In genomic region chr11:36351341-36351740, GRCm38 (mm10) we compare ENCODE assay signal across 17 mouse cellular contexts.
"Had no signal": no experiment of that assay in that cellular context is flagged by ENCODE, and none has a peak within 500 bp of the region (broad histone marks: within the 10 kb centered on the region; RNA-seq: fewer than 3 reads in every experiment).

No protein-coding gene starts in this region.

- H3K27ac ChIP-seq: midbrain, embryonic 10.5 days; midbrain, embryonic 13.5 days; neural tube, embryonic 13.5 days; neural tube, embryonic 15.5 days had no signal

- H3K27me3 ChIP-seq: midbrain, embryonic 13.5 days; neural tube, embryonic 13.5 days; neural tube, embryonic 15.5 days had no signal

- H3K4me2 ChIP-seq: lung, embryonic 14.5 days; midbrain, embryonic 13.5 days; neural tube, embryonic 13.5 days; neural tube, embryonic 15.5 days had no signal

- H3K36me3 ChIP-seq: midbrain, embryonic 10.5 days; midbrain, embryonic 13.5 days; neural tube, embryonic 13.5 days; neural tube, embryonic 15.5 days had no signal

- H3K4me3 ChIP-seq: midbrain, embryonic 10.5 days; midbrain, embryonic 13.5 days; myocyte; neural tube, embryonic 13.5 days; neural tube, embryonic 15.5 days had no signal

- H3K9me3 ChIP-seq: midbrain, embryonic 10.5 days; midbrain, embryonic 13.5 days; neural tube, embryonic 13.5 days; neural tube, embryonic 15.5 days had no signal

- ATAC-seq: midbrain, embryonic 13.5 days; midbrain, embryonic 16.5 days had no signal

- DNase-seq: lung, adult 18-20 months; lung, embryonic 14.5 days; lung, postnatal 10 days; lung, postnatal 4 days; retina, postnatal 1 day; right cerebral cortex, adult 18-20 months; right cerebral cortex, postnatal 4 days; spleen, adult 18-20 months; thymus, adult 18-20 months; thymus, postnatal 14 days; thymus, postnatal 36 days had no signal

- H3K9ac ChIP-seq: lung, embryonic 14.5 days; midbrain, embryonic 13.5 days; neural tube, embryonic 13.5 days; neural tube, embryonic 15.5 days had no signal
